Mouse (Mus musculus): ENCODE measurements at regions not wholly inside any gene's neighbourhood (a gene's known extent, or its start where the extent isn't known, plus 50 kb on each side); places are given as distances from the start of the nearest gene placed in this dataset.

GRCm38 (mm10) chr17:4633771-4634170, 360.4 kb upstream of the Arid1b start:
- DNase-seq (ENCODE audit: low read depth, low spot score): no peak
- H3K9me3 ChIP-seq (ENCODE audit: control insufficient read depth, insufficient read depth, low read depth, low read length): no peaks in the 10 kb centered on the region
- no peak overlapping the region for H3K9ac ChIP-seq (ENCODE audit: insufficient read depth, low read depth, low read length, poor library complexity, severe bottlenecking)
- no peak overlapping the region for H3K27ac ChIP-seq (ENCODE audit: insufficient read depth, low read depth, low read length, poor library complexity, severe bottlenecking)
- in situ Hi-C loops (cut with MboI; ENCODE audit: low sequenced_read_pairs in 2 of 2, unreplicated experiment in 2 of 2): no loop called here
- no peak for TF ChIP-seq ZC3H11A (IDR thresholded peaks at IDR 0.05; ENCODE audit: borderline replicate concordance, low read depth, low read length)
- TF ChIP-seq MAFK (IDR thresholded peaks at IDR 0.05; ENCODE audit: insufficient read depth, low read depth, low read length): no peak
- TF ChIP-seq ZNF384 (IDR thresholded peaks at IDR 0.05; ENCODE audit: low read depth, low read length): no peak
- H3K4me1 ChIP-seq (ENCODE audit: control insufficient read depth in 2 of 2, insufficient read depth in 2 of 2, low read length in 2 of 2, poor library complexity in 1 of 2): peaks cover 0 to 4% of the 10 kb centered on the region in 2 experiments; a peak in 1 of 4 replicates
- no peak overlapping the region for H3K4me3 ChIP-seq (ENCODE audit: insufficient read depth in 1 of 2, low read depth in 1 of 2, low read length in 2 of 2, poor library complexity in 1 of 2, severe bottlenecking in 1 of 2)
- H3K36me3 ChIP-seq (ENCODE audit: control insufficient read depth, insufficient read depth, low read length, poor library complexity, severe bottlenecking): no peaks in the 10 kb centered on the region

GRCm38 (mm10) chr17:4636796-4637353, 357.3 kb upstream of the Arid1b start:
- Histone ChIP-seq H3K9me3 (ENCODE audit: control insufficient read depth, insufficient read depth, low read depth, low read length) (no peaks in the 10 kb centered on the region), H3K4me1 (ENCODE audit: control insufficient read depth in 2 of 2, insufficient read depth in 2 of 2, low read length in 2 of 2, poor library complexity in 1 of 2) (peaks cover 0 to 4% of the 10 kb centered on the region in 2 experiments; a peak in 1 of 4 replicates), H3K4me3 (ENCODE audit: insufficient read depth in 1 of 2, low read depth in 1 of 2, low read length in 2 of 2, poor library complexity in 1 of 2, severe bottlenecking in 1 of 2) (no peak overlapping the region), H3K27ac (ENCODE audit: insufficient read depth, low read depth, low read length, poor library complexity, severe bottlenecking) (no peak overlapping the region), H3K36me3 (ENCODE audit: control insufficient read depth, insufficient read depth, low read length, poor library complexity, severe bottlenecking) (no peaks in the 10 kb centered on the region), H3K9ac (ENCODE audit: insufficient read depth, low read depth, low read length, poor library complexity, severe bottlenecking) (no peak overlapping the region)
- in situ Hi-C loops (cut with MboI; ENCODE audit: low sequenced_read_pairs in 2 of 2, unreplicated experiment in 2 of 2): no loop called here
- TF ChIP-seq MAFK (IDR thresholded peaks at IDR 0.05; ENCODE audit: insufficient read depth, low read depth, low read length) (no peak), ZC3H11A (IDR thresholded peaks at IDR 0.05; ENCODE audit: borderline replicate concordance, low read depth, low read length) (no peak), HCFC1 (IDR thresholded peaks at IDR 0.05; ENCODE audit: borderline replicate concordance, insufficient read depth, low read length) (no peak), CHD2 (IDR thresholded peaks at IDR 0.05; ENCODE audit: low read depth, low read length) (no peak), ZNF384 (IDR thresholded peaks at IDR 0.05; ENCODE audit: low read depth, low read length) (no peak)
- DNase-seq (ENCODE audit: low read depth, low spot score): no peak

- in situ Hi-C loops (cut with MboI; ENCODE audit: low sequenced_read_pairs in 2 of 2, unreplicated experiment in 2 of 2): no loop called here
- Histone ChIP-seq H3K4me1 (ENCODE audit: control insufficient read depth in 2 of 2, insufficient read depth in 2 of 2, low read length in 2 of 2, poor library complexity in 1 of 2) (no peaks in the 10 kb centered on the region; a peak in 2 of 4 replicates), H3K9me3 (ENCODE audit: control insufficient read depth, insufficient read depth, low read depth, low read length) (no peaks in the 10 kb centered on the region), H3K9ac (ENCODE audit: insufficient read depth, low read depth, low read length, poor library complexity, severe bottlenecking) (no peak overlapping the region), H3K27ac (ENCODE audit: insufficient read depth, low read depth, low read length, poor library complexity, severe bottlenecking) (no peak overlapping the region), H3K36me3 (ENCODE audit: control insufficient read depth, insufficient read depth, low read length, poor library complexity, severe bottlenecking) (no peaks in the 10 kb centered on the region), H3K4me3 (ENCODE audit: insufficient read depth in 1 of 2, low read depth in 1 of 2, low read length in 2 of 2, poor library complexity in 1 of 2, severe bottlenecking in 1 of 2) (no peak overlapping the region)
- TF ChIP-seq HCFC1 (IDR thresholded peaks at IDR 0.05; ENCODE audit: borderline replicate concordance, insufficient read depth, low read length) (no peak), ZNF384 (IDR thresholded peaks at IDR 0.05; ENCODE audit: low read depth, low read length) (no peak), CHD2 (IDR thresholded peaks at IDR 0.05; ENCODE audit: low read depth, low read length) (no peak), ZC3H11A (IDR thresholded peaks at IDR 0.05; ENCODE audit: borderline replicate concordance, low read depth, low read length) (no peak), MAFK (IDR thresholded peaks at IDR 0.05; ENCODE audit: insufficient read depth, low read depth, low read length) (no peak)
- DNase-seq (ENCODE audit: low read depth, low spot score): no peak
Measured at GRCm38 (mm10) chr17:4639531-4639930, 354.6 kb upstream of the Arid1b start.

GRCm38 (mm10) chr17:4640555-4640954, 353.6 kb upstream of the Arid1b start:
- Histone ChIP-seq H3K27ac (ENCODE audit: insufficient read depth, low read depth, low read length, poor library complexity, severe bottlenecking) (no peak overlapping the region), H3K4me3 (ENCODE audit: insufficient read depth in 1 of 2, low read depth in 1 of 2, low read length in 2 of 2, poor library complexity in 1 of 2, severe bottlenecking in 1 of 2) (no peak overlapping the region), H3K4me1 (ENCODE audit: control insufficient read depth in 2 of 2, insufficient read depth in 2 of 2, low read length in 2 of 2, poor library complexity in 1 of 2) (peaks cover 0 to 2% of the 10 kb centered on the region in 2 experiments; a peak in 2 of 4 replicates), H3K36me3 (ENCODE audit: control insufficient read depth, insufficient read depth, low read length, poor library complexity, severe bottlenecking) (no peaks in the 10 kb centered on the region), H3K9me3 (ENCODE audit: control insufficient read depth, insufficient read depth, low read depth, low read length) (no peaks in the 10 kb centered on the region), H3K9ac (ENCODE audit: insufficient read depth, low read depth, low read length, poor library complexity, severe bottlenecking) (no peak overlapping the region)
- no peak for DNase-seq (ENCODE audit: low read depth, low spot score)
- TF ChIP-seq HCFC1 (IDR thresholded peaks at IDR 0.05; ENCODE audit: borderline replicate concordance, insufficient read depth, low read length) (no peak), MAFK (IDR thresholded peaks at IDR 0.05; ENCODE audit: insufficient read depth, low read depth, low read length) (no peak), ZNF384 (IDR thresholded peaks at IDR 0.05; ENCODE audit: low read depth, low read length) (no peak), CHD2 (IDR thresholded peaks at IDR 0.05; ENCODE audit: low read depth, low read length) (no peak), ZC3H11A (IDR thresholded peaks at IDR 0.05; ENCODE audit: borderline replicate concordance, low read depth, low read length) (no peak)
- in situ Hi-C loops (cut with MboI; ENCODE audit: low sequenced_read_pairs in 2 of 2, unreplicated experiment in 2 of 2): no loop called here

- no peak for DNase-seq (ENCODE audit: low read depth, low spot score)
- no peaks in the 10 kb centered on the region for H3K9me3 ChIP-seq (ENCODE audit: control insufficient read depth, insufficient read depth, low read depth, low read length)
- peaks cover 0 to 2% of the 10 kb centered on the region in 2 experiments; a peak in 2 of 4 replicates for H3K4me1 ChIP-seq (ENCODE audit: control insufficient read depth in 2 of 2, insufficient read depth in 2 of 2, low read length in 2 of 2, poor library complexity in 1 of 2)
- no peak overlapping the region for H3K9ac ChIP-seq (ENCODE audit: insufficient read depth, low read depth, low read length, poor library complexity, severe bottlenecking)
- no peak overlapping the region for H3K4me3 ChIP-seq (ENCODE audit: insufficient read depth in 1 of 2, low read depth in 1 of 2, low read length in 2 of 2, poor library complexity in 1 of 2, severe bottlenecking in 1 of 2)
- in situ Hi-C loops (cut with MboI; ENCODE audit: low sequenced_read_pairs in 2 of 2, unreplicated experiment in 2 of 2): no loop called here
- no peaks in the 10 kb centered on the region for H3K36me3 ChIP-seq (ENCODE audit: control insufficient read depth, insufficient read depth, low read length, poor library complexity, severe bottlenecking)
- no peak overlapping the region for H3K27ac ChIP-seq (ENCODE audit: insufficient read depth, low read depth, low read length, poor library complexity, severe bottlenecking)
- TF ChIP-seq ZC3H11A (IDR thresholded peaks at IDR 0.05; ENCODE audit: borderline replicate concordance, low read depth, low read length) (no peak), MAFK (IDR thresholded peaks at IDR 0.05; ENCODE audit: insufficient read depth, low read depth, low read length) (no peak), HCFC1 (IDR thresholded peaks at IDR 0.05; ENCODE audit: borderline replicate concordance, insufficient read depth, low read length) (no peak), ZNF384 (IDR thresholded peaks at IDR 0.05; ENCODE audit: low read depth, low read length) (no peak), CHD2 (IDR thresholded peaks at IDR 0.05; ENCODE audit: low read depth, low read length) (no peak)
Measured at GRCm38 (mm10) chr17:4641166-4641565, 353.0 kb upstream of the Arid1b start.

Measured in ES-E14 (cell line).